Mouse (Mus musculus): ENCODE results near the gene Nbea.

- no peak for TF ChIP-seq GATA1 (IDR thresholded peaks at IDR 0.05; ENCODE audit: borderline replicate concordance, low read length)
- no peak for TF ChIP-seq FLI1 (IDR thresholded peaks at IDR 0.05; ENCODE audit: low read length)
Measured at GRCm38 (mm10) chr3:56065234-56065633, 118.3 kb downstream of the Nbea start.

Measured in megakaryocyte, embryonic 14.5 days (primary cell).